Mouse (Mus musculus): Measurements from ENCODE around the gene H2-Q10.
"Not testable (repeated sequence)": the region's sequence is repeated elsewhere in the genome, so short reads cannot be mapped to it uniquely, and the experiment has no call there.

Gene H2-Q10

DNA sequence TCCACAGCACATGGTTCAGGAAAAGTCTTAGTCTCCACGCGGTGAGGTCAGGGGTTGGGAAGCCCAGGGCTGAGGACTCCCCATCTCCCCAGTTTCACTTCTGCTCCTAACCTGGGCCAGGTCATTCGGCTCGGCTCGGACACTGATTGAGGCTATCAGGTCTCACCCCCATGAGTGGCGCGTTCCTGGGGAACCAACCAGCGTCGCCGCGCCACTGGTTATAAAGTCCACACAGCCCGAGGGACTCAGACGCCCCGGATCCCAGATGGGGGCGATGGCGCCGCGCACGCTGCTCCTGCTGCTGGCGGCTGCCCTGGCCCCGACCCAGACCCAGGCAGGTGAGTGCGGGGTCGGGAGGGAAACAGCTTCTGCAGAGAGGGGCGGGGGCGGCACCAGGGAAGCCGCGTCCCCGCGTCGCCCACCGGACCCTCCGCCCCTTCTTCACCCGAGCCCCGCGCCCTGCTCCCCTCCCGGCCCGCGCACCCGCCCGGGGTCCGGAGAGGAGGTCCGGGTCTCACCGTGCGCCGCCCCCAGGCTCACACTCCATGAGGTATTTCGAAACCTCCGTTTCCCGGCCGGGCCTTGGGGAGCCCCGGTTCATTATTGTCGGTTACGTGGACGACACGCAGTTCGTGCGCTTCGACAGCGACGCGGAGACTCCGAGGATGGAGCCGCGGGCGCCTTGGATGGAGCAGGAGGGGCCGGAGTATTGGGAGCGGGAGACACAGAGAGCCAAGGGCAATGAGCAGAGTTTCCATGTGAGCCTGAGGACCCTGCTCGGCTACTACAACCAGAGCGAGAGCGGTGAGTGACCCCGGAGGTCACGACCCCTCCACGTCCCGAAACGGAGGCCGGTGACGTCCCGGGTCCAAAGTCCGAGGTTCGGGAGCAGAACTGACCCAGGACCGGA lies at the start of gene H2-Q10:
Gene H2-Q10 (plus strand): TSS at position 248 of the 910 bp plus-strand sequence.
- no peak for DNase-seq

DNA sequence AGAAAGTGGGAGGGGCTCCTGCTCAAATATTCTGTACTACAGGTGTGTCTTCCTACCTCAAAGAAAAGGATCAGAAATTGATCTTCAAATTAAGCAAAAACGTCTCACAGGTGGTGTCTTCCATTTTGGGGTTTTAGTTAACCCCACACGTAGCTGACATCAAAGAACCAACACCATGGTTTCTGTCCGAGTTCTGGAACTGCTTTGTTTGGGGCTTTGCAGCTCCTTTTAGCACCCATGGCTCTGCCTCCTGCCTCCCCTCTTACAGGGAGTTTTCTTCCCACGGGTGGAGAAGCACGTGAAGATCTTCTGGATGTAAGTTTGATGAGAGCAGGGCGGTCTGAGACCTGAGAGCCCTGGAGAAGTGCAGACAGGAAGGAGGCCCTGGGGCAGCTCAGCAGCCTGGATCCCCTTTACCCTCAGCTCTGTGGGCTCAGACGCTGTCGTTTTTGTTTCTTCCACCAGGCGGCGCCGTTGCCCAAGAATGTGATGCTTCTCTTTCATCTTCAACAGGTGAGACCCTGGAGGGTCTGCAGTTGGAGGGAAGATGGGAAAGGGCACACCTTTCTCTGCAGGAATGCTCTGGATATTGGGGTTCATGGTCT lies 49.6 kb upstream of the H2-Q10 start:
- DNase-seq, result not testable (repeated sequence)

DNA sequence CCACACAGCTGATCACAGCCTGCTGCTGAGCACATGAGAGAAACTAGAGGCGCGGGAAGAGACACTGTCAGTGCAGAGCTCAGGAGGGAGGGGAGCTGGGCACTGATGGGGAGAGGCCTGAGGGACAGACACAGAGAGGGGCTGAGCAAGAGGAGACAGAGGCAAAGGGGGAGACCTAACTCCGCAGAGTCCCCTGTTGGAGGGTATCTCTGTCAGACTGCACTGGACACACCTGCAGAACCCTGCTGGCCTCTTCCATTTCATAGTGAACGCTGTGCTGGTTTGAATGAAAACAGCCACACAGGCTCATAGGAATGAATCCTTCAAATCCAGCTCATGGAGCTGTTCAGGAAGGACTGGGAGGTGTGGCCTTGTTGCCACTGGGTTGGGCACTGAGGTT lies 48.6 kb upstream of the H2-Q10 start:
- not testable (repeated sequence) for DNase-seq

DNA sequence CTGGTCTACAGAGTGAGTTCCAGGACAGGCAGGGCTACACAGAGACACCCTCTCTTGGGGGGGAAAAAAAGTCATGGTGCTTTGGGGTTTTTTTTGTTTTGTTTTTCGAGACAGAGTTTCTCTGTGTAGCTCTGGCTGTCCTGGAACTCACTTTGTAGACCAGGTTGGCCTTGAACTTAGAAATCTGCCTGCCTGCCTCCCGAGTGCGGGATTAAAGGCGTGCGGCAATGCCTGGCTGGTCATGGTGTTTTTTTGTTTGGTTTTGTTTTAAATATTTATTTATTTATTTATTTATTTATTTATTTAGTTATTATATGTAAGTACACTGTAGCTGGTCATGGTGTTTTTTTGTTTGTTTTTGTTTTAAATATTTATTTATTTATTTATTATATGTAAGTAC lies 47.5 kb upstream of the H2-Q10 start:
- DNase-seq, result not testable (repeated sequence)

DNA sequence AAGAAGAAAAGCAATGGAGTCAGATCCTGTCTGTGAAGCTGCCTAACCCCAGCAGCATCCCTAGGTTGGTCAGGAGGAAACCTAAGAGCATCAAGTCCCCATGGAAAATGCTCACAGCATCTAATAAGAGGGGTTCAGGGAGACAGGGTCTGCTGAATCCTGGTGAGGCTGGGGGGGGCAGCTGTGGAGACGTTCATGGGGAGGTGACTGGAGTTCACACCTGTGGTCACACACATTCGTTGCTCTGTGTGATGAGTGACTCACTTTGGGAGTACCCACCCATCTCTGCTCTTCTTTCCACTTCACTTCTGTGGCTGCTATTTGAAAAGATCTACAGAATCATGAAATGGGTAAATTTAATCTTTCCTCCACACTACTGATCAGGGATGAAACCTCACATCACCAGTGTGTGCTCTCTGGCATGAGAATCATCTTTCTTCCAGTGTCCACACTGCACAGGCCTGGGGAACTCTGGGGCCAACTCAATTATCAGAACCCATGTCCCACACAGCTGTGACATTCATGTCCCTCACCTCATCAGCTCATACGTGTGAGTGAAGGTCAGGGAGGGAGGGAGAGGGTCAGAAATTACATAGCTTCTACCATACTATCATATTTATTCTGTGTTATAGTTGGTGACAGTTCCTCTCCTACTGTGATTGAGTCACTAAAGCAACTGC lies 46.6 kb upstream of the H2-Q10 start:
- not testable (repeated sequence) for DNase-seq

DNA sequence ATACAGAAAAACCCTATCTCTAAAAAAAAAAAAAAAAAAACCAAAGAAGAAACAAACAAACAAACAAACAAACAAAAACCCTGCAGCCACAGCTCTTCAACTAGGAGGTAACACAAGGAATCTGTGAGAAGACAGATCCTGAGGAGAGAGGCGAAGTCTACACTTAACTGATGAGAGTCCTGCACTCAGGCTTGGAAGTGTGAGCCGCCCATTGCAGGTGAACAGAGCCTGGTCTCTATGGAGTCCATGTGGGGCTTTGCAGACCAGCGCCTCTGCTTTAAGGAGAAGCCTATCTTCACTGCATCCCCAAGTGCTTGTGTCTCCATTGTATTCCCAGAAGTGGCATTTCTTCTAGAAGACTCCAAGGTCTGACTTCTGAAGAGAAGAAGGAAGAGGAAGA lies 45.8 kb upstream of the H2-Q10 start:
- not testable (repeated sequence) for DNase-seq

DNA sequence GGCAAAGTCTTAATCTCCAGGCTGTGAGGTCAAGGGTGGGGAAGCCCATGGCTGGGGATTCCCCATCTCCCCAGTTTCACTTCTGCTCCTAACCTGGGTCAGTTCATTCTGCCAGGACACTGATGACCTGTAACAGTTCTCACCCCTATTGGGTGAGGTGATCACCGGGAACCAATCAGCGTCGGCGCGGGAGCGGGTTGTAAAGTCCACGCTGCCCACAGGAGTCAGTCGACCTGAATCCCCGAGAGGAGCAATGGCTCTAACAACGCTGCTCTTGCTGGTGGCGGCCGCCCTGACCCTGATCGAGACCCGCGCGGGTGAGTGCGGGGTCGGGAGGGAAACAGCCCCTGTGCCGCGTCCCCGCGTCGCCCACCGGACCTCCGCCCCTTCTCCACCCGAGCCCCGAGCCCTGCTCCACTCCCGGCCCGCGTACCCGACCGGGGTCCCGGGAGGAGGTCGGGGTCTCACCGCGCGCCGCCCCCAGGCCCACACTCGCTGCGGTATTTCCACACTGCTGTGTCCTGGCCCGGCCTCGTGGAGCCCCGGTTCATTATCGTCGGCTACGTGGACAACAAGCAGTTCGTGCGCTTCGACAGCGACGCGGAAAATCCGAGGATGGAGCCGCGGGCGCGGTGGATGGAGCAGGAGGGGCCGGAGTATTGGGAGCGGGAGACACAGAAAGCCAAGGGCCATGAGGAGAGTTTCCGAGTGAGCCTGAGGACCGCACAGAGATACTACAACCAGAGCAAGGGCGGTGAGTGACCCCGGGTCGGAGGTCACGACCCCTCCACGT lies 45.1 kb upstream of the H2-Q10 start, which contains the start of gene H2-Q6:
Gene H2-Q6 (plus strand): TSS at position 227 of the 793 bp plus-strand sequence.
- DNase-seq, result peak; percentile 72

DNA sequence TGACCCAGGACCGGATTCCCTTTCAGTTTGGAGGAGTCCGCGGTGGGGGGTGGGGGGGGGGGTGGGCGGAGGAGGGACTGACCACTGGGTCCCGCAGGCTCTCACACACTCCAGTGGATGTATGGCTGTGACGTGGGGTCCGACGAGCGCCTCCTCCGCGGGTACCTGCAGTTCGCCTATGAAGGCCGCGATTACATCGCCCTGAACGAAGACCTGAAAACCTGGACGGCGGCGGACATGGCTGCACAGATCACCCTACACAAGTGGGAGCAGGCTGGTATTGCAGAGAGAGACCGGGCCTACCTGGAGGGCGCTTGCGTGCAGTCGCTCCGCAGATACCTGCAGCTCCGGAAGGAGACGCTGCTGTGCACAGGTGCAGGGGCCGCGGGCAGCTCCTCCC lies 44.4 kb upstream of the H2-Q10 start:
- not testable (repeated sequence) for DNase-seq

DNA sequence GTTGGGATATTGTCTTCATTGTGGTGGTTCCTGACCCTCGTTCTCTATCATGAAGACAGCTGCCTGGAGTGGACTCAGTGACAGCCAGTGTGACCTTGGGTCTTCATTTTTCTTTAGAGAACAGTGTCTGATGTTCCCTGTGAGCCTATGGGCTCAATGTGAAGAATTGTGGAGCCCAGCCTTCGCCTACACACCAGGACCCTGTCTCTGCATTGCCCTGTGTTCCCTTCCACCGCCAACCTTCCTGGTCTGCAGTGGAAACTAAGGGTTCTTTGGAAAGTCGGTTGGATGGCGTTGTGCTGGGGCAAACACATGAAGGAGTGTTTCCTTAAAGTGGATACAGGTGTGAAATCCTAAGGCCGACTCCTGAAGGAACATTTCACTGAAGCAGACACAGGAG lies 41.0 kb upstream of the H2-Q10 start:
- DNase-seq, result not testable (repeated sequence)

DNA sequence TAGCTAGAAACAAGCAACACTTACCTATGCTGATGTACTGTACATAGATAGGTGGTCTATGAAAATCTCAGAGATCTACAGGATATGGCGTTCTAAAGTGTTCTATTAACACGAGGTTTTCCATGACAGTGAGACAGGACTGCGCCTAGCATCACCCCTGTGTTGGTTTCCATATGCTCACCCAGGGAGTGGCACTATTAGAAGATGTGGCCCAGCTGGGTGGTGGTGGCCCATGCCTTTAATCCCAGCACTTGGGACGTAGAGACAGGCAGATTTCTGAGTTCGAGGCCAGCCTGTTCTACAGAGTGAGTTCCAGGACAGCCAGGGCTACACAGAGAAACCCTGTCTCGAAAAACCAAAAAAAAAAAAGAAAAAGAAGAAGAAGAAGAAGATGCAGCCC lies 39.2 kb upstream of the H2-Q10 start:
- not testable (repeated sequence) for DNase-seq

DNA sequence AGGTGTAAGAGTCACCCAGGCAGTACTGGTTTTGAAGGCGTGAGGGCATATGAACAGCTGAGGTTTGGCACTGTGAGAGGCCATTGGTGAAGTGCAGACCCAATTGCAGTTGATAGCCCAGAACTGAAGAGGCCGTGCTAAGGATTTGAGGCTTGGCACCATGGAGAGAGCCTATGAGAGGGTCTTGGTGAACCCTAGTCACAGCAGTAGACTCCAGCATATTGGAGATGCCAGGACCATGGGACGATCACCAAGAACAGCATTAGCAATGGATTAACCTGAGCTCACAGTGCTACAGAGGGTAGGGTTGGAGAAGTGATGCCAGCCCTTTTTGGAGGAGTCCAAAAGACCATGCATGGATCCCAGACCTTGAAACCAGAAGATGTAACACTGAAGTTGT lies 37.7 kb upstream of the H2-Q10 start:
- not testable (repeated sequence) for DNase-seq

DNA sequence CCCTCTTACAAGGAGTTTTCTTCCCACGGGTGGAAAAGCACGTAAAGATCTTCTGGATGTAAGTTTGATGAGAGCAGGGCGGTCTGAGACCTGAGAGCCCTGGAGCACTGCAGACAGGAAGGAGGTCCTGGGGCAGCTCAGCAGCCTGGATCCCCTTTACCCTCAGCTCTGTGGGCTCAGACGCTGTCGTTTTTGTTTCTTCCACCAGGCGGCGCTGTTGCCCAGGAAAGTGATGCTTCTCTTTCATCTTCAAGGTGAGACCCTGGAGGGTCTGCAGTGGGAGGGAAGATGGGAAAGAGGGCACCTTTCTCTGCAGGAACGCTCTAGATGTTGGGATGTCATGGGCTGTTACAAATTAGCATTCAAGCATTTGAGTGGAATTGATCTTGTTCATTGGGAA lies 35.1 kb upstream of the H2-Q10 start:
- not testable (repeated sequence) for DNase-seq

DNA sequence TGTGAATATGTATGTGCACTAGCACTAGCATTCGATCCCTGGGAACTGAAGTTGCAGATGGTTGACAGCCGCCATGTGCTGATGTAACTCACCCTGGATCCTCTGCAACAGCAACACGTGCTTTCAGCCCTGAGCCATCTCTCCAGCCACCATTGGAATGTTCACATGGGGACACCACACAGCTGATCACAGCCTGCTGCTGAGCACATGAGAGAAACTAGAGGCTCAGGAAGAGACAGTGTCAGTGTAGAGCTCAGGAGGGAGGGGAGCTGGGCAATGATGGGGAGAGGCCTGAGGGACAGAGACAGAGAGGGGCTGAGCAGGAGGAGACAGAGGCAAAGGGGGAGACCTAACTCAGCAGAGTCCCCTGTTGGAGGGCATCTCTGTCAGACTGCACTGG lies 34.3 kb upstream of the H2-Q10 start:
- not testable (repeated sequence) for DNase-seq

DNA sequence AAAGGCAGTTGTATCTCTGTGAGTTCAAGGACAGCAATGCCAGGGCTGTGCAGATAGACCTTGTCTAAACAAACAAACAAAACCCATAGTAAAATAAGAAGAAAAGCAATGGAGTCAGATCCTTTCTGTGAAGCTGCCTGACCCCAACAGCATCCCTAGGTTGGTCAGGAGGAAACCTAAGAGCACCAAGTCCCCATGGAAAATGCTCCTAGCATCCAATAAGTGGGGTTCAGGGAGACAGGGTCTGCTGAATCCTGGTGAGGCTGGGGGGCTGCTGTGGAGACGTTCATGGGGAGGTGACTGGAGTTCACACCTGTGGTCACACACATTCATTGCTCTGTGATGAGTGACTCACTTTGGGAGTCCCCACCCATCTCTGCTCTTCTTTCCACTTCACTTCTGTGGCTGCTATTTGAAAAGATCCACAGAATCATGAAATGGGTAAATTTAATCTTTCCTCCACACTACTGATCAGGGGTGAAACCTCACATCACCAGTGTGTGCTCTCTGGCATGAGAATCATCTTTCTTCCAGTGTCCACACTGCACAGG lies 32.4 kb upstream of the H2-Q10 start:
- not testable (repeated sequence) for DNase-seq

DNA sequence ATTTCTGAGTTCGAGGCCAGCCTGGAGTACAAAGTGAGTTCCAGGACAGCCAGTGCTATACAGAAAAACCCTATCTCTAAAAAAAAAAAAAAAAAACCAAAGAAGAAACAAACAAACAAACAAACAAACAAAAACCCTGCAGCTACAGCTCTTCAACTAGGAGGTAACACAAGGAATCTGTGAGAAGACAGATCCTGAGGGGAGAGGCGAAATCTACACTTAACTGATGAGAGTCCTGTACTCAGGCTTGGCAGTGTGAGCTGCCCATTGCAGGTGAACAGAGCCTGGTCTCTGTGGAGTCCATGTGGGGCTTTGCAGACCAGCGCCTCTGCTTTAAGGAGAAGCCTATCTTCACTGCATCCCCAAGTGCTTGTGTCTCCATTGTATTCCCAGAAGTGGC lies 31.5 kb upstream of the H2-Q10 start:
- not testable (repeated sequence) for DNase-seq

DNA sequence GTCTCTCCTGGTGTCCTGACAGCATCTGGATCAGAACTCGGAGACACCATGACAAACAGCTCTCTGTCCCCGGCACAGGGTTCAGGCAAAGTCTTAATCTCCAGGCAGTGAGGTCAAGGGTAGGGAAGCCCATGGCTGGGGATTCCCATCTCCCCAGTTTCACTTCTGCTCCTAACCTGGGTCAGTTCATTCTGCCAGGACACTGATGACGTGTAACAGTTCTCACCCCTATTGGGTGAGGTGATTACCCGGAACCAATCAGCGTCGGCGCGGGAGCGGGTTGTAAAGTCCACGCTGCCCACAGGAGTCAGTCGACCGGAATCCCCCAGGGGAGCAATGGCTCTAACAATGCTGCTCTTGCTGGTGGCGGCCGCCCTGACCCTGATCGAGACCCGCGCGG lies 31.0 kb upstream of the H2-Q10 start, which contains the start of gene H2-Q7:
Gene H2-Q7 (plus strand): TSS at position 271 of the 400 bp plus-strand sequence.
- peak; percentile 91 for DNase-seq

DNA sequence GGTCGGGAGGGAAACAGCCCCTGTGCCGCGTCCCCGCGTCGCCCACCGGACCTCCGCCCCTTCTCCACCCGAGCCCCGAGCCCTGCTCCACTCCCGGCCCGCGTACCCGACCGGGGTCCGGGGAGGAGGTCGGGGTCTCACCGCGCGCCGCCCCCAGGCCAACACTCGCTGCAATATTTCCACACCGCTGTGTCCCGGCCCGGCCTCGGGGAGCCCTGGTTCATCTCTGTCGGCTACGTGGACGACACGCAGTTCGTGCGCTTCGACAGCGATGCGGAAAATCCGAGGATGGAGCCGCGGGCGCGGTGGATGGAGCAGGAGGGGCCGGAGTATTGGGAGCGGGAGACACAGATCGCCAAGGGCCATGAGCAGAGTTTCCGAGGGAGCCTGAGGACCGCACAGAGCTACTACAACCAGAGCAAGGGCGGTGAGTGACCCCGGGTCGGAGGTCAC lies 30.6 kb upstream of the H2-Q10 start:
- DNase-seq, result not testable (repeated sequence)

DNA sequence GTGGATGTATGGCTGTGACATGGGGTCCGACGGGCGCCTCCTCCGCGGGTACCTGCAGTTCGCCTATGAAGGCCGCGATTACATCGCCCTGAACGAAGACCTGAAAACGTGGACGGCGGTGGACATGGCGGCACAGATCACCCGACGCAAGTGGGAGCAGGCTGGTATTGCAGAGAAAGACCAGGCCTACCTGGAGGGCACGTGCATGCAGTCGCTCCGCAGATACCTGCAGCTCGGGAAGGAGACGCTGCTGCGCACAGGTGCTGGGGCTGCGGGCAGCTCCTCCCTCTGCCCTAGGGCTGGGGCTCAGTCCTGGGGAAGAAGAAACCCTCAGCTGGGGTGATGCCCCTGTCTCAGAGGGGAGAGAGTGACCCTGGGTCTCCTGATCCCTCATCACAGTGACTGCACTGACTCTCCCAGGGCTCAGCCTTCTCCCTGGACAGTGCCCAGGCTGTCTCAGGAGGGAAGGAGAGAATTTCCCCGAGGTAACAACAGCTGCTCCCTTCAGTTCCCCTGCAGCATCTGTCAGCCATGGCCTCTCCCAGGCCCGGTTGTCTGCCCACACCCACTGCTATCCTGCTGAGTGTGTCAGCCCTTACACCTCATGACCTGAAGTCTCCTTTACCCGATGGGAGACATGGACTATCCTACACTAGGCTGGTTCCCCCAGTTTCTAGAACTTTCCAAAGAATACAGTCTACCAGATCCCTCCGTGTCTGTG lies 29.8 kb upstream of the H2-Q10 start:
- DNase-seq, result not testable (repeated sequence)

DNA sequence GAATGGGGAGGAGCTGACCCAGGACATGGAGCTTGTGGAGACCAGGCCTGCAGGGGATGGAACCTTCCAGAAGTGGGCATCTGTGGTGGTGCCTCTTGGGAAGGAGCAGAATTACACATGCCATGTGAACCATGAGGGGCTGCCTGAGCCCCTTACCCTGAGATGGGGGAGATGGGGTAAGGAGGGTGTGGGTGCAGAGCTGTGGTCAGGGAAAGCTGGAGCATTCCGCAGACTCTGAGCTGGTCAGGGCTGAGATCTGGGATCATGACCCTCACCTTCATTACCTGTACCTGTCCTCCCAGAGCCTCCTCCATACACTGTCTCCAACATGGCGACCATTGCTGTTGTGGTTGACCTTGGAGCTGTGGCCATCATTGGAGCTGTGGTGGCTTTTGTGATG lies 27.5 kb upstream of the H2-Q10 start:
- DNase-seq, result not testable (repeated sequence)

DNA sequence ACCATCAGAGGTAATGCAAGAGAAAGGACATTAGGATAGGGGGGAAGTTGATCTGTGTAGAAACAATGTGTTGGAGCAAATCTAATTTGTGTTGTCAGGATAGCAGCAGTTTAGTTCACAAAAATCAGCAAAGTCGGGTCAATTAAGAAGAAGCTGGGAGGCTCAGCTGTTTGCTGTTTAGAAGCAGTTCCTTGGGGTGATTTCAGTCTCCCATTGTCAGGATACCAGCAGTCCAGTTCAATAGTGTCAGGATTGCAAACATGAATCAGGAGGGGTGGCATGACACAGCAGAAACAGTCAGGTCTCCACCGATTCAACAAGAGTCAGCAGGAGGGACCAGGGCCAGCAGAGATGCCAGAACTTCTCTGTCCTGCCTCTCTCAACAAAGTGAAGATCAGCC lies 25.4 kb upstream of the H2-Q10 start:
- DNase-seq, result not testable (repeated sequence)

DNA sequence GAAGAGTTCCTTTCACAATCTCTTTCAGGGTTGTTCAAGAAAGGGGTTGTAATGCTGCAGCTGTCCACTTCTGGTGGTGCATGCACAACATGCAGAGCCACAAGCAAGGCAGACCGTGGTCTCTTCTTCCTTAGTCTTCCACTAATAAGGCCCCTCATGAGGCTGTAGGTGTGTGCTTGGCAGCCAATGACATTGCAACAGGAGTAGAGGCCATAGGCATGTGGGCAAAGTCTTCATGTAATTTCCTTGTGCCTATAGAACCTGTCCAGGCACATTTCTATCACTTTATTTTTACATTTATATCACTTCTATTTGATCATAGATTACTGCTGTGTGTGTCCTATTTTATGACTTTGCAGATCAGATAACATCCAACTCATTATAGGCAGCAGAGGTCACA lies 11.6 kb upstream of the H2-Q10 start:
- not testable (repeated sequence) for DNase-seq

All from lung, postnatal 10 days (tissue).